Mouse (Mus musculus) spleen, adult 2 months (tissue): Measurements from ENCODE around the gene Tmem102.

Source experiments
- CTCF ChIP-seq: fragments of 200-500 bp; IDR thresholded peaks from 2 replicates; pipeline ENCODE4 v1.5.1; 2011; ENCODE audit warnings: mild to moderate bottlenecking, inconsistent platforms; ENCODE audit not compliant: insufficient read depth, insufficient read length, insufficient replicate concordance; ENCODE audit errors: extremely low read depth
- POLR2A ChIP-seq: fragments of 200-500 bp; IDR thresholded peaks from 2 replicates; pipeline ENCODE4 v1.6.1; 2011; ENCODE audit warnings: low read depth, low read length, inconsistent platforms

- TF ChIP-seq CTCF = no peak
- no peak for TF ChIP-seq POLR2A
Measured at GRCm38 (mm10) chr11:69835326-69835965, 30.0 kb upstream of the Tmem102 start.
